Mouse (Mus musculus) inflammation-experienced regulatory T-cells, adult 6 months (primary cell): ENCODE measurements around the gene Brpf1. TPM values are rescaled to one million over a fixed set of nuclear protein-coding genes. Genes with fewer than 3 reads are reported as not detected.

ENCODE experiments used
- ATAC-seq: one replicate; pipeline ENCODE4 v1.8.0; 2017
- polyA plus RNA-seq, 3 experiments: library from polyadenylated mRNA; unstranded; fragments of 100-300 nt; shearing (Covaris generic); gene quantifications; one replicate each; pipeline ENCODE4 v1.2.1; 2017

The Brpf1 gene
- polyA plus RNA-seq: 10 to 100 TPM in 2 of 3 experiments, 1 to 10 TPM in 1; 9.2 to 15.3 (median 13.7) TPM

- peak; percentile 16 for ATAC-seq
Observed at GRCm38 (mm10) chr6:113306986-113307349, at the start of gene Brpf1. TSS of gene Brpf1 (plus strand) at chr6:113307137.

- no peak for ATAC-seq
Observed at GRCm38 (mm10) chr6:113261174-113261858, 45.6 kb upstream of the Brpf1 start.

GRCm38 (mm10) chr6:113263531-113263930, 43.4 kb upstream of the Brpf1 start:
- ATAC-seq: no peak

- ATAC-seq: no peak
Observed at GRCm38 (mm10) chr6:113264429-113264828, 42.5 kb upstream of the Brpf1 start.

- ATAC-seq: no peak
Observed at GRCm38 (mm10) chr6:113266996-113267655, 39.8 kb upstream of the Brpf1 start.

- no peak for ATAC-seq
Observed at GRCm38 (mm10) chr6:113267988-113268387, 38.9 kb upstream of the Brpf1 start.

GRCm38 (mm10) chr6:113272365-113272764, 34.6 kb upstream of the Brpf1 start:
- ATAC-seq: no peak

- no peak for ATAC-seq
Observed at GRCm38 (mm10) chr6:113276846-113277245, 30.1 kb upstream of the Brpf1 start.

GRCm38 (mm10) chr6:113281676-113282075, 25.3 kb upstream of the Brpf1 start:
- no peak for ATAC-seq

- ATAC-seq: no peak
Observed at GRCm38 (mm10) chr6:113282101-113282802, 24.7 kb upstream of the Brpf1 start, which contains the start of gene Cpne9. TSS of gene Cpne9 (plus strand) at chr6:113282307.

GRCm38 (mm10) chr6:113282969-113283368, 24.0 kb upstream of the Brpf1 start:
- no peak for ATAC-seq

GRCm38 (mm10) chr6:113283500-113283899, 23.4 kb upstream of the Brpf1 start:
- no peak for ATAC-seq

- no peak for ATAC-seq
Observed at GRCm38 (mm10) chr6:113284931-113285330, 22.0 kb upstream of the Brpf1 start.

- no peak for ATAC-seq
Observed at GRCm38 (mm10) chr6:113286316-113286715, 20.6 kb upstream of the Brpf1 start.

GRCm38 (mm10) chr6:113287236-113287635, 19.7 kb upstream of the Brpf1 start:
- no peak for ATAC-seq

GRCm38 (mm10) chr6:113289346-113289745, 17.6 kb upstream of the Brpf1 start:
- ATAC-seq: no peak

GRCm38 (mm10) chr6:113290346-113290745, 16.6 kb upstream of the Brpf1 start:
- no peak for ATAC-seq

GRCm38 (mm10) chr6:113292938-113293337, 14.0 kb upstream of the Brpf1 start:
- ATAC-seq: no peak

GRCm38 (mm10) chr6:113296046-113296445, 10.9 kb upstream of the Brpf1 start:
- ATAC-seq: no peak

GRCm38 (mm10) chr6:113296639-113297038, 10.3 kb upstream of the Brpf1 start:
- no peak for ATAC-seq

GRCm38 (mm10) chr6:113301350-113301749, 5.6 kb upstream of the Brpf1 start:
- ATAC-seq: no peak

GRCm38 (mm10) chr6:113302258-113302657, 4.7 kb upstream of the Brpf1 start:
- no peak for ATAC-seq

GRCm38 (mm10) chr6:113306322-113306985, 483 bp upstream of the Brpf1 start:
- peak; percentile 93 for ATAC-seq
